Mouse (Mus musculus): ENCODE measurements around the gene Gm20388. TPM values are rescaled to one million over a fixed set of nuclear protein-coding genes. Genes with fewer than 3 reads are reported as not detected.

Gene Gm20388
- total RNA-seq, 2 experiments from 2014 or later: 2.4 to 2.6 TPM

DNA sequence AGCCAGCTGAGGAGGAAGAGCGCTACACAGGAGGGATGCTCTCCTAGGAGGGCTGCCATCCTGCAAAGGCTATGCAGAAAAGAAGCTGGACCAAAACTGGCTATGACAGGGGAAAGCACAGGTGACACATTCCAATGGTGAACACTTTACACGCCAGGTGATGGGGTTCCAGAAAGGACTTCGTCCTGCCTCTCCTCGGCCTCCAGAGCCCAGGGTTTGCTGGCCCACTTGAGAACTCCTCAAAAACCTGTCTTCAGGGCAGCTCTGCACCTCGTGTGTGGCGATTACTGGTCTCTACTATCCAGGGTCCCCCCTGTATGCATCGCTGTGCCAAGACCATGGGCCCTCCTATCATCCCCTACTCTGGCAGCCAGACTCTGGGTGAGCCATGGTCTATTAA, 777.9 kb downstream of the Gm20388 start:
- intact Hi-C loops (cut with DNase I): no loop called here
- no peak for TF ChIP-seq CTCF (IDR thresholded peaks at IDR 0.05)
- Histone ChIP-seq H3K4me3 (no peak overlapping the region), H3K27ac (no peak overlapping the region)
- DNase-seq (ENCODE audit: extremely low spot score in 1 of 2, low spot score in 2 of 2): no peak

- Histone ChIP-seq H3K27ac (no peak overlapping the region), H3K4me3 (no peak overlapping the region)
- intact Hi-C loops (cut with DNase I): no loop called here
- DNase-seq (ENCODE audit: extremely low spot score in 1 of 2, low spot score in 2 of 2): no peak
- no peak for TF ChIP-seq CTCF (IDR thresholded peaks at IDR 0.05)
These were observed 782.3 kb downstream of the Gm20388 start for GRCm38 (mm10) chr8:120692934-120693333.

GRCm38 (mm10) chr8:120693861-120694493, 783.3 kb downstream of the Gm20388 start:
- Histone ChIP-seq H3K27ac (no peak overlapping the region), H3K4me3 (no peak overlapping the region)
- DNase-seq (ENCODE audit: extremely low spot score in 1 of 2, low spot score in 2 of 2): no peak
- intact Hi-C loops (cut with DNase I): no loop called here
- no peak for TF ChIP-seq CTCF (IDR thresholded peaks at IDR 0.05)

DNA sequence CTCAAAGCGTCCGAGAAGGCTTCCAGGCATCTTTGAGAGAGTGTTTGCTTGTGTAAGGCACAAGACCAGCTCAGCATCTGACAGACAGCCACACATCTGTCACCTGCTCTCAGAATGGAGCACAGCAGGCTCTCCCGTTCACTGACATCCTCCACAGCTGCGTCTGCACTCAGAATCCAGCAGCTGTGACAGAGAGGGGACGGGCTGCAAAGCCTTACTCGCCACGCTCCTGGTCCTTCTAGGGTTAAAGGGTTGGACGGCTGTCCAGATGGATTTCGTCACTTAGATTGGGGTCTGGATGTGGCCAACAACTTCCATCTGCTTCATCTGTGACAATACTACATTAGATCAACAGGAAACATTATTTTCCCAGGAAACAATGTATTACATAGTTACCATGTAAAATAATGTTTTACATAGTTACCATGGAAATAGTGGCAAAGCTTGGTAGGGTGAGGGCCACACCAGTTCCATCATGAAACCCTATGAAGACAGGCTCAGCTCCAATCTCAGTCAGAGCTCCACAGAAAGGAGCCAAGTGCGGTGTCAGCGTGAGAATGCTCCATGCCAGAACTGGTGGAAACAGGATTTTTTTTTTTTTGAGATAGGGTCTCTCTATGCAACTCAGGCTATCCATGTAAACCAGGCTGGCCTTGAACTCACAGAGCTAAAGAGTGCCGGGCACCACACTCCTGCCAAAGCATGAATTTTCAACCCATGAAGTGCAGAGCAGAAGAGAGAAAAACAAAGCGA, 785.9 kb downstream of the Gm20388 start:
- no peak for TF ChIP-seq CTCF (IDR thresholded peaks at IDR 0.05)
- H3K4me3 ChIP-seq: no peak overlapping the region
- no peak for DNase-seq (ENCODE audit: extremely low spot score in 1 of 2, low spot score in 2 of 2)
- no peak overlapping the region for H3K27ac ChIP-seq
- intact Hi-C loops (cut with DNase I): no loop called here

- intact Hi-C loops (cut with DNase I): no loop called here
- TF ChIP-seq CTCF (IDR thresholded peaks at IDR 0.05): no peak
These were observed 786.7 kb downstream of the Gm20388 start for GRCm38 (mm10) chr8:120697154-120697978.

GRCm38 (mm10) chr8:120697979-120698272, 787.3 kb downstream of the Gm20388 start:
- H3K27ac ChIP-seq: no peak overlapping the region
- DNase-seq (ENCODE audit: extremely low spot score in 1 of 2, low spot score in 2 of 2): no peak
- peak; percentile 39 for TF ChIP-seq CTCF (IDR thresholded peaks at IDR 0.05)
- intact Hi-C loops (cut with DNase I): no loop called here
- H3K4me3 ChIP-seq: no peak overlapping the region

More at GRCm38 (mm10) chr8:120697154-120697978, 786.7 kb downstream of the Gm20388 start:
- no peak for DNase-seq (ENCODE audit: extremely low spot score in 1 of 2, low spot score in 2 of 2)
- Histone ChIP-seq H3K27ac (no peak overlapping the region), H3K4me3 (no peak overlapping the region)

DNA sequence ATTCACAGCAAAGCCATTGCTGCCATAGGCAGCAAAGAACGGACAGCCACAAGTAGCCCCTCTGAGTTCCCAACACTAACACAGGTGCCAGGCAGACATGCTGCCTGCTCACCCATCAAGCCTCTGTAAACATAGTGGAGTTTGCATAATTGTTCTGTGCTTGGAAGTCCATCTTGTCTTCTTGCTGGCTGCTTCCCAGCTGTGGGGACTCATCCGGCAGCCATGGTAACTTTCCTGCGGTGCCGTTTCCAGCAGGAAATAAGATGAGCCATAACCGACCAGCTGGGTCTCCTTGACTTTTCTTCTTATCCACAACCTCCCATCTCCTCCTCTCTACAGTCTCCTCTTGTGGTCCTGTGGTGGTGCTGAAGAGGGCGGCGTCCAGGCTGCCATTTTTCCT, 787.8 kb downstream of the Gm20388 start:
- no peak for TF ChIP-seq CTCF (IDR thresholded peaks at IDR 0.05)
- H3K4me3 ChIP-seq: no peak overlapping the region
- intact Hi-C loops (cut with DNase I): no loop called here
- no peak for DNase-seq (ENCODE audit: extremely low spot score in 1 of 2, low spot score in 2 of 2)
- no peak overlapping the region for H3K27ac ChIP-seq

DNA sequence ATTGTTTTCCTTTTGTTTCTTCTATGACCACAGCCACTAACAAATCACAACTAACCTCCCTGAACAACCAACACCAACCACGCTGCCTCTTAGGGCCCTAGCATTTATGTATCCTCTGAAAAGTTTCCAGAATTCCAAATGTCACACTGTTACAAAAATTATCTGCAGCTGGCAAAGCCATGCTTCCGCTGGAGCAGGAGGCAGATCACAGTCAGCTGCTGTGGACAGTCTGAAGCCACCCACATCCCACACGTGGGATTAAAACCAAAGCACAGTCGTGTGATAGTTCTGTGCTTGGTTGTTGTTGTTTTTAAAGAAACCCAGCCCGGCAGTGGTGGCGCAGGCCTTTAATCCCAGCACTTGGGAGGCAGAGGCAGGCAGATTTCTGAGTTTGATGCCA, 788.4 kb downstream of the Gm20388 start:
- no peak for TF ChIP-seq CTCF (IDR thresholded peaks at IDR 0.05)
- Histone ChIP-seq H3K4me3 (no peak overlapping the region), H3K27ac (no peak overlapping the region)
- intact Hi-C loops (cut with DNase I): no loop called here
- DNase-seq (ENCODE audit: extremely low spot score in 1 of 2, low spot score in 2 of 2): no peak

GRCm38 (mm10) chr8:120699565-120699964, 788.9 kb downstream of the Gm20388 start:
- intact Hi-C loops (cut with DNase I): no loop called here

DNA sequence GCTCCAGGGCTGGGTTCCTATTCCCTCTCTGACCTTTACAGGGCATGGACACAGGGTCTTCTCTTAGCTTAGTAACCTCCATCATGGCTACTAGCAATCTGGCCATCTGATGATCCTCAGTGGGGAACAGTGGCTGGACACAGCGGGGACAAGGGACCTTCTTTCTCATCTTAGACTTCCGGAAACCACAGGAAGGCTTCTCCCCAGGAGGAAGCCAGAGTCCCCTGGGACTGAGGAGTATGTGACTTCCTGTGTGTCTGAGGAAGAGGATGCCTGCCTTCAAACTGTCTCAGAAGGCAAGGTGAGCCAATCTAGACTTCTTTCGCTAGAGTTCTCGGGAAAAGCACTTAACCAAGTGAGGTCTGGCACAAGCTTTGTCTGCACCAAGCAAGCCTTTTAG, 789.4 kb downstream of the Gm20388 start:
- DNase-seq (ENCODE audit: extremely low spot score in 1 of 2, low spot score in 2 of 2): no peak
- TF ChIP-seq CTCF (IDR thresholded peaks at IDR 0.05): no peak

More at GRCm38 (mm10) chr8:120699565-120699964, 788.9 kb downstream of the Gm20388 start:
- DNase-seq (ENCODE audit: extremely low spot score in 1 of 2, low spot score in 2 of 2): no peak
- Histone ChIP-seq H3K27ac (no peak overlapping the region; the same call in 1 of the 2 replicates), H3K4me3 (no peak overlapping the region)
- TF ChIP-seq CTCF (IDR thresholded peaks at IDR 0.05): no peak

GRCm38 (mm10) chr8:120701758-120702465, 791.3 kb downstream of the Gm20388 start:
- Histone ChIP-seq H3K4me3 (no peak overlapping the region), H3K27ac (no peak overlapping the region)
- intact Hi-C loops (cut with DNase I): loop anchor here (2.0 kb wide), 1 partner anchor 33 kb away; no protein-coding TSS in a partner anchor
- peak; percentile 30 to 41 for DNase-seq (ENCODE audit: extremely low spot score in 1 of 2, low spot score in 2 of 2)
- TF ChIP-seq CTCF (IDR thresholded peaks at IDR 0.05): no peak

More for the DNA sequence above, 789.4 kb downstream of the Gm20388 start:
- Histone ChIP-seq H3K27ac (no peak overlapping the region; the same call in 1 of the 2 replicates), H3K4me3 (no peak overlapping the region)
- intact Hi-C loops (cut with DNase I): loop anchor here (2.0 kb wide), 1 partner anchor 35 kb away; no protein-coding TSS in a partner anchor
